Mouse (Mus musculus) T-helper 17 cell (primary cell): ENCODE data around the gene Ddr2.

ENCODE experiments used
- in situ Hi-C, 2 experiments: fragments of 300-600 bp; cut with MboI, MseI; formaldehyde crosslinking; loops; 1 replicate in 1 of 2; 2 replicates in 1 of 2; pipeline ENCODE4 v1.15.1; 2025; ENCODE audit warnings: high pct_unique_total_duplicates in 2 of 2

Ddr2 gene

DNA sequence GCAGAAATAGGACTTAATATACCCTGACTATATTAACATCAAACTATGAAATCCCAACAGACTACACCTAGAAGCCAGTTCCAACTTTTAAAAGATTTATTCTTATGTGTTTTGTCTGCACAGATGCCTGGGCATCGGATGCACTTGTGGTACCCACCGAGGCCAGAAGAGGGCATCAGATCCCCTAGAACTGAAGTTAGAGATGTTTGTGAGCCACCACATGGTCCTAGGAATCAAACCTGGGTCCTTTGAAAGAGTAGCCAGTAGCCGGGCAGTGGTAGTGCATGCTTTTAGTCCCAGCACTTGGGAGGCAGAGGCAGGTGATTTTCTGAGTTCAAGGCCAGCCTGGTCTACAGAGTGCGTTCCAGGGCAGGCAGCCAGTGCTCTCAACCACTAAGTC, 159.9 kb downstream of the Ddr2 start:
- in situ Hi-C loops = loop anchor here (5.0 to 25.0 kb wide), 4 partner anchors 177 to 1112 kb away; partner anchors contain the start of gene Fcgr3 (in 1 of the 2)

DNA sequence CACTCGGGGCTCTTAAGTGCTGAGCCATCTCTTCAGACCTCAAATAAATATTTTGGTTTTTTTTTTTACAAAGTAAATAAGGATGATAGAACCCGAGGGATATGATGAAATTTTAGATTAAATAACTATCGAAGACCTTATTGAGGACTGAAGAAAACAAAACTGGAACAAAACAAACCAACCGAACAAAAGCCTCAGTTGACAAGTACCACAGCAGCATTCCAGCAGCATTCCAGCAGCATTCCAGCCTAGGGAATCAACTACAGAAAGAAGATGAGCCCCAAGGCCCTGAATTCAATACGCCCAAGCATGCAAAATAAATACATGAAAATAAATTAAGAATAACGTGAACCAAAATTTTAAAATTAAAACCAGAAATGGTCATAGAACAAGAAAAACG, 160.6 kb downstream of the Ddr2 start:
- in situ Hi-C loops = loop anchor here (5.0 to 25.0 kb wide), 4 partner anchors 177 to 1112 kb away; partner anchors contain the start of gene Fcgr3 (in 1 of the 2)

DNA sequence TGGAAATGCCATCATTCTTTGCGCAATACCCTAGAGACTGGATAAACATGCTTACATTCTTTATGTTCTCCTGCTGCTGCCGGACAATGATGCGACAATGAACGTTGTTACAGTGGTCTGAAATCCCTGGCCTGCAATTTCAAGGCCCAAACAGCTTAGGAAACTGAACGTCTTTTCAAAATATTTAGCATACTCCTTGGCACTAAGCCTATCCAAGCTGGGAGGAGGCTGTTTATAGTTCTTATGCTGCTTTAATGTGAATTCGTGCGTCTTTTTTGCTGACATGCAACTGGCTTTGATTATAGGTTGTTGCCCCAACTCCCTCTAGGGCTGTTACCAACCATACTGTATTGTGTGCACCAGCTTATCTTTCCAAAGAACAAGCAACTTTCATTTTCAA, 161.7 kb downstream of the Ddr2 start:
- in situ Hi-C loops = no loop called here

DNA sequence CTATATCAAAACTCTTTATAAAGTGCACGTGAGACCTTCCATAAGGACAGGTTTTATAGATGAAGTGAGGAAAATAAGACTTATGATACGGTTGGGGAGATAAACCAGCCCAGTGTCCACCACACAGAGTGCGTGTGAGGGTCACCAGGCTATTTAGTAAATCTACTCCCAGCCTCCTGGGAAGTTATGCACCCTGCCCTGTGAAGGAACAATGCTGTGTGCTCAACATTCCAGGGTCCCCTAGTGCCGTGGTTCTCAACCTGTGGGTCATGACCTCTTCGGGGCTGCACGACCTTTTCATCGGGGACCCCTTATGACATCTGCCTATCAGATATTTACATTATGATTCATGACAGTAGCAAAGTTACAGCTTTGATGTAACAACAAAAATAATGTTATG, 162.3 kb downstream of the Ddr2 start:
- in situ Hi-C loops = no loop called here

DNA sequence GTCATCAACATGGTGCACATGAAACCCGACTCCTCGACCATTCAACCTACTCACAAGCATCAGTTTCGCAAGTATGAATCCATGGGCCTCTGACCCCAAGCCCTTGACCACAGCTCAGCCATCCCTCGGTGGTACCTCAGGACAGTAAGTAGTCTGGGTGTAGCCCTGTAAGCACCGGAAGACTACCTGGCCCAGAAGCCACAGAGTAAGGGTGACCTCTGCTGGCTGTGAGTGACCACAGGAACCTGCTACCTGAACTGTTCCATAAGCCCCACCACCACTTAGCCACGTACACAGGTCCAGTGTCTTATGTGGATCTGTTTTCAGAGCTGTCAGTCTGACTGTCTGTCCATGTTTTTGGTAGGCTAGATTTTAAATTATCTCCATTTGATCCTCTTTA, 162.9 kb downstream of the Ddr2 start:
- in situ Hi-C loops = no loop called here

DNA sequence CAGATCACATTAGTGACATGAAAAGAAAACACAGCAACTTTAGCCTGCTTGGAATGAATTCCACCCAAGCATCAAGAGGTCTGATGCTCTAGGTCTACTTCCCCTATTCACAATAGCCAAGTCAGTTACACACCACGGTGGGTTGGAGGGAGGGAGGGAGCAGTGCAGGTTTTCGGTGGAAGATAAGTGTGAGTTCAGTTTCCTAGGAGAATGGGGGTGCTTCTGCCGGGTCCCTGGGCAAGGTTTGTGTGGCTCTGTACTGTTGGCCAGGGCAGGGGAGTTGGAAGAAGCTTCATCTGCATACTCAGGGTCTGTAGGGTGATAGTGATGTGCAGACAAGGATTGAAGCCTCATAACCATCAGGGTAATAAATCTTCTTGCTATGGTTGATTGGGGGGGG, 164.6 kb downstream of the Ddr2 start:
- in situ Hi-C loops = no loop called here

DNA sequence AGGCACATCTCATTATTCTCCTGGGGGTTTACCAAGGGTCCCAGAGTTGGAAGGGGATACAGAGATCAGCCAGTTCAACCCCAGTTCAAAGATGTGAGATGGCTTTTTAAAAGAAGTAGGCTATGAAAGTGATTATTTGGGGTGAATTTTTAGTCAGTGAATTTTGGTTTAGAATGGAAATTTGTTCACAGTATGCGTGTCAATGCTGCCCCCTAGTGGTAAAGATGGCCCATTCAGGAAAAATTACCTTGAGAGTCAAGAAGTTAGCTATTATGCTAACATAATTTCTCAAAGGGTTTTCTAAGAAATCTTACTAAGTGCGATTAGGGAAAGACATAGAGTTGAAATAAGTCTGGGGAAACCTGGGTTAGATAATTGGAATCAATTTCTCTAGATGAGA, 171.2 kb downstream of the Ddr2 start:
- in situ Hi-C loops = loop anchor here in 1 of 2 experiments (5.0 kb wide), 1 partner anchor 407 kb away; the partner anchor contains the start of gene Nuf2

DNA sequence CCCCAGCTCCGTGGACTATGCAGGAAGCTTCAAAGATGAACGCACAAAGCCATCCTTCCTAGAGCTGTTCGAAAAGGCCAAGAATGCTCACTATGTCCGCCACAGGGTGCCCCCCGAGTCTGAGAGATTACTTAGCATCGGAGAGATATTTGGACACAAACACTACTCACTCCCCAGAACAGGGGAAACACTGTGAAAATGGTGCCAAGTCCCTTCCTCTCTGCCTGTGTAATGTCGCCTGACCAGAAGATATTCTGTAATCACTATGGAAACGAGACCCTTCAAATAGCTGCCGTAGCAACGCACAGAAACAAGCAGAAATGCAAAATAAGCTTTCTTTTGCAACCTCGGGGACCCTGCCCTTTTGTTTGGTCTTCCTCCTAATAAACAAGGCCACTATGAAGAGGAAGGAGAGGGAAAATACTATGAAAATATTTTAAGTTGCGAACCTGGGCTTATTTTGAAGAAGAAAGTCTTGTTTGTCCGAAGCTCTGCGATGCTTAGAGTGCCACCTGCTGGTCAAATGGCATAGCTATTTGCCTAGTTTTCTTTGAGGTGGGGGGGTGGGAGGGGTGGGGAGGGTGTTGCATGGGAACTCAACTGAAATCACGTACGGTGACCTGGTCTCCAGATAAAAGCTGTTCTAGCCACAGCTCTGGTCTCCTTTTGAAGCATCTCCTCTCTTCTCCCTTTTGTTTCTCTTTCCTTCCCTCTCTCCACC, 176.4 kb downstream of the Ddr2 start:
- in situ Hi-C loops = loop anchor here in 1 of 2 experiments (5.0 kb wide), 1 partner anchor 402 kb away; the partner anchor contains the start of gene Nuf2

DNA sequence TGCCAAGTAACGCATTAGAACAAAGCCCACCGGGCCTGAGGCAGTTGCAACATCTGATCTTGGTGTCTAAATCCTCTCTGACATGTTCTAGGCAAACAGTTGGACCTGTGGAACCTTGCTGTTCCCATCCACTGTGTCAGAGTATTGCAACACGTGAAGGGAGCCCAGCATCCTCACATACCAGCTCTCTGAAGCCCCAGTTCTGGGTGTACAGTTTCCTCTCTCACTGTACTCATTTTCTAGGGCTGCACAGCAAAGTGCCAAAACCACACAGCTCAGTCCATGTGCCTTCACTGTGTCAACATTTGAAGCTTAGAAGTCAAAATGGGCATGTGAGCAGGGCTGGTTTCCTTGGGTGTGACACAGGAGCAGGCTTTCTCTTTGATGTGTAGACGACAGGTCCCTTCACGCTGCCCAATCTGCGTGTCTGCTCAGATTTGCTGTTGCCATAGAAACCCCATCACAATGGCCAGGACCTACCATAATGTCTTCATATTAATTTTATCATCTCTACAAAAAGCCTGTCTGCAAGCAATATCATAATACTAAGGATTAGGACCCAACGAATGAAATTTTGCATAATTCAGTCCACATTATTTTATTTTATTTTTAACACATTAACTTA, 178.3 kb downstream of the Ddr2 start:
- in situ Hi-C loops = loop anchor here in 1 of 2 experiments (5.0 kb wide), 1 partner anchor 400 kb away; the partner anchor contains the start of gene Nuf2

DNA sequence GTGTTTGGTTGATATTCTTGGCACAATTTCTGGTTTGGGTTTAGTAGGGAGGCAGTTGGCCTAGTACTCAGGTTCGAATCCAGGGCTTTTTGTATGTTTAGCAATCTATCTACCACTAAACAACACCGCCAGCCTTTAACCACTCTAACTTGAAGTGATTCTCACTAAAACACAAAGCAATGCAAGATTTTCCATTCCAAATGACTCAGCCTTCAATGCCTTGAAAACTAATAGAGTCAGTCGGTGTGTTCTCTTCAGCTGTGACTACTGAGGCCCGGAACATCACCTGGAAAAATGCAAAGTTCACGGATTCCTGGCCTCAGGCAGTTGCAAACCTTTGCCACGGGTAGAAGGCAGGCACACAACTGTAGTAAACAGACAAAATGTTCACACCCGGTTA, 178.9 kb downstream of the Ddr2 start:
- in situ Hi-C loops = loop anchor here in 1 of 2 experiments (5.0 kb wide), 1 partner anchor 399 kb away; the partner anchor contains the start of gene Nuf2

DNA sequence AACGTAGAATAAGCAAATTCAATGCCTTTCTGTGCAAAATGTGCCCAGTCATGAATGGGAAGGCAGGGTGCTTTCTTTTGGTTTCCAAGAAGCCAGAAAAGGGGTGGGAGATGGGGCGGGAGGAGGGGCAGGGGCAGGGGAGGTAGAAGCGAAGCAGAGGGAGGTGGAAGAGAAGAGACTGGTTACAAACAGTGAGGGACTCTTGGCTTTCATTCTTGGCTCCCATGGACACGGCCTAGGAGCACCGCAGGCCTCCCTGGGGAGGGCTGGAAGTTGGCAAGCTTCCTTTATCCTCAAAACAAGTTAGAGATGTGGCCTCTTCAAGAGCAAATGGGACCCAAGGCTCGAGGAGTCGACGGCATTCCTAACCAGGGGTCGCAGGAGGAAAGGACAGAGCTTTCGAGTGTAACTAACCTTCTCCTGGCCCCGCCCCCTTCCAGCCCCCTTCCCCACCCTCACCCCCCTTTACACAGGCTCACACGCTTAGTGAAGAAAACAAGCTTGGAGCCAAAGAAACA, 182.0 kb downstream of the Ddr2 start, which contains the start of gene Ccdc190:
TSS of gene Ccdc190 (plus strand) at position 195 of the 518 bp plus-strand sequence.
- in situ Hi-C loops = no loop called here

DNA sequence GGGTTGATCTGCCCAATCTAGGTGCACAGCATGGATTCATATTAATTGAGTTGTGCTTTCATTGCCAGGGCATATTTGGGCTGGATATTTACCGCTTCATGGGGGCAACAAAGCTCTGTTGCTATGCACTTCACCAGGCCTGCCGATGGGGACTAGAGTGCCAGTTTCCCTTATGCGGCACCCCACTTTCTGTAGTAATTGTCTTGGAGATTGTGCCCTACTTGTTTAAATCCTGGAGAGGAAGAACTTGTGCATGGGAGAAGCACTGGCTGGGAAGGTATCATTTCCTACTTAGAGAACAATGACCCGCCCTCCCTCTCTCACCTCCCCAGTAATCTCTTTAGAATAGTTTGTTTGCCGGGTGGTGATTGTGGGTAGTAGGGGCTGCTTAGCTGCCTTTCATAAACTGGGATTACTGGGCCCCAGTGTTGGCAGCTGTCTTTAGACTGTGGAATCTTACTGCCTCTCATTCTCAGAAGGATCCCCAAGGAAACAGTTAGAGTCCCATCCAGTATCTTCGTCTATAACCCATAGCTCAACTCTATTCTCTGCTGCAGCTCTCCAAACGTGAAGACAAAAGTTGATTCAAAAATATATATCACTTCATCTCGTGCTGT, 182.7 kb downstream of the Ddr2 start:
- in situ Hi-C loops = no loop called here

DNA sequence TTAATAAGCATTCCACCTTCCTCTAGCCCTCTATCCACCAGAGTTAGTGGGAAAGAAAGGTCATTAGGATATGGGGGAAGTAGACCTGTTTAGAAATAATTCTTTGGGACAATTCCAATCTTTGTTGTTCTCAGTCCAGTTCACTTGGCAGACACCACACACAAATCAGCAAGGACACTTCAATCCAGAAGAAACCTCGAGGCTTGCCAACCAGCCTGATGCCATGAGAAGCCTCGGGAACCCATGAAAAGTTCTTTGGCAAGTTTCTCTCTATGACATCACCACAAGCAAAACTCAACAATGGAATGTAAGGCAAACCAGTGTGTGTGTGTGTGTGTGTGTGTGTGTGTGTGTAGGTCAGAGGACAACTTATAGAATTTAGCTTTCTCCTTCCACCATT, 186.0 kb downstream of the Ddr2 start:
- in situ Hi-C loops = no loop called here
